Mouse (Mus musculus) liver, postnatal 0 days (tissue): ENCODE measurements at regions not wholly inside any gene's neighbourhood (a gene's known extent, or its start where the extent isn't known, plus 50 kb on each side); places are given as distances from the start of the nearest gene placed in this dataset.

Experiments used
- CTCF ChIP-seq: sonication (generic); IDR thresholded peaks from 2 replicates; pipeline ENCODE4 v1.5.1; 2016; ENCODE audit warnings: antibody characterized with exemption, low read depth
- EP300 ChIP-seq: IDR thresholded peaks from 2 replicates; pipeline ENCODE4 v1.6.1; 2016; ENCODE audit warnings: antibody characterized with exemption, low read depth, mild to moderate bottlenecking

DNA sequence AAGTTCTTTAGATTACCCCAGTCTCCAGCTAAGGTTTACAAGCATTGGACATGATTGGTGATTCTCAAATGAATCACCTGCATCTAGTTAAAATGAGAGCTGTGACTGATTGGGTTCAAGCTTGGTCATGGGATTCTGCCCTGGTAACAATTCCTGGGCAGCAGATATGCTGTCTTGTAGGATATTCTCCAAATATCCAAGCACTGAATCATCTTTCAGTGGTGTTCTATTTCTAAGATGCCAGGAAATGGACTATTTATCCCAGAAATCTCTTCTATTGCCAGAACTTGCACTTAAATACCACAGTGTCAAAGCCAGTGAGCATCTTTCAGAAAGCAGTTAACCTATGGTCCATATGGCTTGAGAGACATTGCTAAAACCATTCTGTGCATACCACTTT, 475.8 kb upstream of the Cdh11 start:
- TF ChIP-seq CTCF: no peak
- TF ChIP-seq EP300: no peak
